Mouse (Mus musculus): Measurements from ENCODE around the gene Hdac9. TPM values are rescaled to one million over a fixed set of nuclear protein-coding genes. Genes with fewer than 3 reads are reported as not detected.

Hdac9 gene
- polyA plus RNA-seq, 1 experiment from 2014 or later: 8.8 TPM

DNA sequence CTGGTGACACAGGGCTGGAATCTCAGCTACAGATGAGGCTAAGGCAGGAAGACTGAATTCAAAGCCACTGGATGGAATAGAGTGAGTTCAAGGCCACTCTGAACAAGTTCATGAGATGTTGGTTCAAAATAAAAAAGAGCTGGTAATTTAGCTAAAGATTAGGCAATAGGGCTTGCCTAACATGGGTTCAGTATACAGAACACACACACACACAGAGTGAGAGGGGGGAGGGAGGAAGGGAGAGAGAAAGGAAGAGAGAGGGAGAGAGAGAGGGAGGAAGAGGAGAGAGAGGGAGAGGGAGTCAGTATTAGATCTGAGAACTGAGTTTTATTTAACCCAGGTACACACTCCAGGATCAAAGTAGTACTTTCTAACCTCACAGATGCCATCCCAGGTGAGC is 115.1 kb downstream of the Hdac9 start:
- Histone ChIP-seq H3K27me3 (replicated peaks) (no peaks in the 10 kb centered on the region), H3K9me3 (no peaks in the 10 kb centered on the region), H3K4me1 (no peaks in the 10 kb centered on the region), H3K4me3 (no peak overlapping the region), H3K27ac (no peak overlapping the region), H3K4me2 (replicated peaks) (no peak overlapping the region), H3K36me3 (no peaks in the 10 kb centered on the region), H3K9ac (no peak overlapping the region)
- no peak for ATAC-seq (ENCODE audit: low FRiP score, low read depth)

DNA sequence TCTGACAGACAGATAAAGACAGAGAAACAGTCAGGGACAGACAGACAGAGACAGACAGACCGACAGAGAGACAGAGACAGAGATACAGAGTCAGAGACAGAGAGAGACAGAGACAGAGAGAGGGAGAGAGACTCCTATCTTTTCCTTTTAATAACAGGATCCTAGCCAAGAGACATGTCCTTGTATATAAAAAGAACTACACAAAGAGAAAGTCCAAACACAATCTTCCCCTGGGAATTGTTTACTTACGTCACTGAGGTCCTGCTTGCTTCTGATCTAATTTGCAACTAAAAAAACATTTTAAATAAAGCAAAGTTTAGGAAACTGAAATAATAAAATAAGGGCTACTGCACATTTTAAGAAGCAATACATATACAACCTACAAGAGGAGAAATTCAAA is 119.5 kb downstream of the Hdac9 start:
- no peak for ATAC-seq (ENCODE audit: low FRiP score, low read depth)
- no peak overlapping the region for H3K4me2 ChIP-seq (replicated peaks)
- no peaks in the 10 kb centered on the region for H3K27me3 ChIP-seq (replicated peaks)
- H3K4me3 ChIP-seq: no peak overlapping the region
- H3K9me3 ChIP-seq: no peaks in the 10 kb centered on the region
- 78% methylated on average over 2 of the region's 2 CpGs for WGBS
- H3K9ac ChIP-seq: no peak overlapping the region
- no peaks in the 10 kb centered on the region for H3K36me3 ChIP-seq
- no peak overlapping the region for H3K27ac ChIP-seq
- H3K4me1 ChIP-seq: no peaks in the 10 kb centered on the region

DNA sequence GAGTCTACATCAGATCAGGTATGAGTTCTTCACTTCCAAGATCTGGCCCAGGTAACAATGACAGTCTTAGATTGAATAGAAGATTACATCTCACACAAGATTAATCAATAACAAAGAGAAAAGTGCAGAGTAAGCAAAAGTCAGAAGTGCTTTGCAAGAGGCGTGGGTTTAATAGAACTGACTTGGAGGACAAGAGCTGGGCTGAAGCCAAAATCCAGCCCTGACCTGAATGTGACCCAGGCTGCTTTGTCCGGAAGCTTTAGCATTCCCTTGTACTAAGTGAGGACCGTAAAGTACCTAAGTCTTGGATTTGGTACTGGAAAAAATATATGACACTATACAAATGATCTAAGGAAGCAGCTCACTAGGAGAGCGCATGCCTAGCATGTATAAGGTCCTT is 121.4 kb downstream of the Hdac9 start:
- Histone ChIP-seq H3K27me3 (replicated peaks) (no peaks in the 10 kb centered on the region), H3K4me1 (no peaks in the 10 kb centered on the region), H3K4me3 (no peak overlapping the region), H3K27ac (no peak overlapping the region), H3K9me3 (no peaks in the 10 kb centered on the region), H3K4me2 (replicated peaks) (no peak overlapping the region), H3K36me3 (no peaks in the 10 kb centered on the region), H3K9ac (no peak overlapping the region)
- no peak for ATAC-seq (ENCODE audit: low FRiP score, low read depth)
- 65% methylated on average over 4 of the region's 4 CpGs for WGBS

DNA sequence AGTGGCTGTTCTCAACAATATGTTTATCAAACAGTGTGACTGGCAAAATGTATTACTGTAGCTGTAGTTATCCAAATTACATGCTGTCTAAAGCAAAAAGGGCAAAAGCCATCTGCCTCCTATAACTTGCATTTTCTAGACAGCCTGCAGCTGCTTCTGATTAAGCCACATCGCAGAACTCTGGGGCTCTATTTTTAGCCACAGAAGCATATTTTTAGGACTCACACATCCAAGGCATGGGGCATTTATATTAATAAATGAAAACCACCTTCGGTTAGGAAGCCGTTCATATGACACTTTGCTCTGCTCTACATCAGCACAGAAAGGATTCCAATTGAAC is 124.8 kb downstream of the Hdac9 start:
- H3K9me3 ChIP-seq: no peaks in the 10 kb centered on the region
- no peak overlapping the region for H3K4me2 ChIP-seq (replicated peaks)
- no peaks in the 10 kb centered on the region for H3K4me1 ChIP-seq
- WGBS: 66% methylated on average over 3 of the region's 3 CpGs
- H3K9ac ChIP-seq: no peak overlapping the region
- ATAC-seq (ENCODE audit: low FRiP score, low read depth): no peak; the same call in 1 of the 2 replicates
- no peaks in the 10 kb centered on the region for H3K27me3 ChIP-seq (replicated peaks)
- H3K27ac ChIP-seq: no peak overlapping the region
- H3K4me3 ChIP-seq: no peak overlapping the region
- H3K36me3 ChIP-seq: no peaks in the 10 kb centered on the region

DNA sequence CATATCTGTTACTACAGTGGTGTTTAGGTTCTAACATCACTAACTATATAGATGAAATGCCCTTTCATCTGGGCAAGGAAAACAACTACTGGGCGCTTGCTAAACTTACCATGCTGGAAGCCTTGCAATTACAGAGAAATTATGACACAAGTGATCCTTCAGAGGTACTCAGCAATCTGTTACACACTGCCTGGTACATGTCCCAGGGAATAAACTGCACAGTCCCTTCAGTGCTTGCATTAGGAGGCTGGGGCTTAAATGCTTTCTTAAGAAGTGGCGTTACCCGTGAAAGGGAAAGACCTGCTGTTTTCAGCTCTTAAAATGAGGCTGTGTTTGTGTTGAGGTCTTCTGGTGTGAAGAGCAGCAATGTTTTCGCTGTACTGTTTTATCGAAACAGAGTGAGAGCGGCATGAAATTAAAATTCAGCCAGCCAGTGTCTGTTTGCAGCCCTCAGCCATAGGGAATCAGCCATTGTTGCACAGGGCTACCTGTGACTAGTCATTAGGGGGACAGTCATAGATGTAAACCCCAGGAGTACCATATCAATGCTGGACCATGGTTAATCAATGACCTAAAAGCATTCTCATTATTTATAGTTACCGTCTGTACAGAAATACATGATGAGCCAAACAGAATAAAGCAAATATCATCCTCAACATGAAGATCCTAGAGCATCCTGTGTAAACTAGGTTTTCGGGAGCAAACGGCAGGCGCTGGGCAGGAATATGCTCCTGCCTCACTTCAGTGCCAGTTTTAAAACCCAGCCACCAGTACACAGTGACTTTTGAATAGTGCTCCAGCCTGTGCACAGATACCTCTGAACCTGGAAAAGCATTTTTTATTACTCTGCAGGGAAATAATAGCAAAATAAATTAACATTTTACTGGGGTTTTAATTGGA is 125.4 kb downstream of the Hdac9 start:
- ATAC-seq (ENCODE audit: low FRiP score, low read depth): peak; percentile 45
- Histone ChIP-seq H3K9ac (no peak overlapping the region), H3K27me3 (replicated peaks) (no peaks in the 10 kb centered on the region), H3K4me3 (no peak overlapping the region), H3K4me2 (replicated peaks) (no peak overlapping the region), H3K27ac (no peak overlapping the region), H3K36me3 (no peaks in the 10 kb centered on the region), H3K4me1 (no peaks in the 10 kb centered on the region), H3K9me3 (no peaks in the 10 kb centered on the region)
- 82% methylated on average over 10 of the region's 10 CpGs for WGBS

DNA sequence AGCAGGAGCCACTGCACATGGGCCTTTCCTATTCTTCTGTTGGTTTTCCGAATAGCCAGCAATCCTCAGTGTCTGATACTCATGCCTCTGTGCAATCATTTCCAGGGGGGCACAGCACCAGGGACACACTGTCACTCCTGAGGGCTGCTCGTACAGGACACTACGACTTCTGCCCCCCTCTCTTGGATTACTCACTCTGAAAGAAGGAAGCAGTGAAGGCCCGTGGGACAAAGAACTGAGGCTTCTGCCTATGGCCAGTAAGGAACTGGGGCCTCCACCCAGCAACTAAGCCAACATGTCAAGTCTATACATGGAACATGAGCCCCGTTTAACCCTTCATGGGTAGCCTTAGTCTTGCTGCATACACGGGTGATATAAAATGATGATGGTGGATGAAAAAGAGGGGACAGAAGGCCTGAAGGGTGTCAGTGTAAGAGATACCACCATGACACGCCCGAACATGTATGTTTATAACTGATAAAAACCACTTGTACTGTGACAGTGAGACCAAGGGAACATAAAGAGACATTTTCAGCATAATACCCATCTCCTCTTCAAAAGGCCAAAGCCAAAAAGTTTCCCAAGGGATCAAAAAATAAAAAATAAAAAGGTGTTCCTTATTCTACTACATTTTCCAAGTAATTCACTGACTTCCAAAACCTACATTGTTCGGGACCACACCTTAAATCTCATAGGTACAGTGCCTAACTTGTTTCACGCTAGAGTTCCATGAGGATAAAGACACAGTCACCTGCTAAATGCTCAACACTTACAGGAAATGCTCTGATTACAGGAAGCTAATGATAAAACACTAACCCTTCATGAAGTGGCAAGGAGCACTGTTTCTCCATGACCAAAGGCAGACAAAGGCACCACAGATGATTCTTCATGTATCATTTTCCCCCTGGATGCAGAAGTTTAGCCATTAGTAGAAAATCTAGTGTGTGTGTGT is 127.6 kb downstream of the Hdac9 start:
- no peak overlapping the region for H3K4me2 ChIP-seq (replicated peaks)
- no peaks in the 10 kb centered on the region for H3K27me3 ChIP-seq (replicated peaks)
- no peak overlapping the region for H3K4me3 ChIP-seq
- H3K27ac ChIP-seq: no peak overlapping the region
- no peaks in the 10 kb centered on the region for H3K9me3 ChIP-seq
- H3K4me1 ChIP-seq: no peaks in the 10 kb centered on the region
- no peak overlapping the region for H3K9ac ChIP-seq
- H3K36me3 ChIP-seq: no peaks in the 10 kb centered on the region
- no peak for ATAC-seq (ENCODE audit: low FRiP score, low read depth)
- 87% methylated on average over 10 of the region's 10 CpGs for WGBS

DNA sequence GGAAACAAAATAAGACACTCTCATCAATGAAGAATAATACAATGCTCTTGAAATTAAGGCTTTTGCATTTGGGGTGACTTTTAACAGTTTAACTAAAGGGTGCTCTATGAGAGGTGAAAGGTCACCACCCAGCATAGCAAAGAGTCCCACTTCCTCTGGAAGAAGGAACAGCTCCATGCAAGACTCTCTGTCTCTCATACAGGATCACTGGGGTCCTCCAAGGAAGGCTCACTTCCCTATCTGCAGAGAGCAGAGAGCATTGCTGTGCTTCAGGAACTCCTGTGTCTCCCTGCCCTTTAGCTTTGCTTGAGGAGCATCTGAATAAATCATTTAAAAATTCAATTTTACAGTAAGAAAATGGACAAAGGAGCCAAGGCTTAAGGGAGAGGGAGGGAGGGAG is 129.5 kb downstream of the Hdac9 start:
- Histone ChIP-seq H3K27me3 (replicated peaks) (no peaks in the 10 kb centered on the region), H3K36me3 (no peaks in the 10 kb centered on the region), H3K4me1 (no peaks in the 10 kb centered on the region), H3K9me3 (no peaks in the 10 kb centered on the region), H3K27ac (no peak overlapping the region), H3K4me2 (replicated peaks) (no peak overlapping the region), H3K4me3 (no peak overlapping the region), H3K9ac (no peak overlapping the region)
- ATAC-seq (ENCODE audit: low FRiP score, low read depth): no peak

DNA sequence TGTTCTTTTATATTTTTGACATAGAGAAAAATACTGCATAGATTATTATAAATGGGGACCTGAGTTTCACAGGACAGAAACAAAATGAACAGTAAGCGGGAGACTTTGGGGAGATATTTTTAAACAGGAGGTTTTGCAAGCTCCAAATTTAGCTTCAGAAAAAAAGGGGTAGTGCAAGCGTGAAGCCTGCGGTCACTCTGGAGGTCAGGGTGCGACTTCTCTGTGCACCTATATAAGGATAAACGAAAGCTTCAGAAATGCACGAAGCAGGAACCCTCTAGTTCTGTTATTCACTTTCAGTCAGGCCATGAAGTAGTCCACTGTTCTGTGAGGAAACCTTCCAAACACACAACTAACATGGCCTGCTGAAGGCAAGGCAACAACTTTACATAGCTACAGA is 133.3 kb downstream of the Hdac9 start:
- no peaks in the 10 kb centered on the region for H3K4me1 ChIP-seq
- no peaks in the 10 kb centered on the region for H3K36me3 ChIP-seq
- no peak for ATAC-seq (ENCODE audit: low FRiP score, low read depth)
- no peak overlapping the region for H3K27ac ChIP-seq
- H3K4me2 ChIP-seq (replicated peaks): no peak overlapping the region
- no peaks in the 10 kb centered on the region for H3K9me3 ChIP-seq
- H3K27me3 ChIP-seq (replicated peaks): no peaks in the 10 kb centered on the region
- 92% methylated on average over 6 of the region's 6 CpGs for WGBS
- H3K9ac ChIP-seq: no peak overlapping the region
- no peak overlapping the region for H3K4me3 ChIP-seq

DNA sequence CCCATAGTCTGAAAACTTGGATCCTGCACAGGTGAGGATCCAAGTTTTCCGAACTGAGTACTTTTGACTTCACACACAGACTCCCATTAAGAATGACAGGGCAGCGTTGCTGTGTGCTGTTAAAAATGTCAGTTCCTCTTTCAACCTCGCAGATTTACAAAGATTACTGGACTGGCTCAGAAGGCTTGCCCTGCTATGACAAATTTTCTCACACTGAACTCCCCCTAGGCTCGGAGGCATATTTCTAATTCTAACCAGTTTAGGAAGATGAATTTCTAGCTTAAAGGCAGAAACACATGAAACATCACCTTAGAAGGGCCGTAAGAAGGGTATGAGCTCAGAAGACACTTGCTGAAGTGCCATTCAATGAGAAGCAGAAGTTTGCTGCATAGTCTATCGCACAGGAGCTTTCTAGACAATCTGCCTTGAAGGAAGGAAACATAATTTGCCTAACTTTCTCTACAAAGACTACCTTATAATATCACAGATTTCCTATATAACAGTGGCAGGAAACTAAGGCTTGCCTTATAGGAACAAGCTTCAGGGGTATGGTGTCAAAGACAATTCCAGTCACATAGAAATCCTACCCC is 137.4 kb downstream of the Hdac9 start:
- Histone ChIP-seq H3K36me3 (no peaks in the 10 kb centered on the region), H3K4me2 (replicated peaks) (no peak overlapping the region), H3K27ac (no peak overlapping the region), H3K27me3 (replicated peaks) (no peaks in the 10 kb centered on the region), H3K9me3 (no peaks in the 10 kb centered on the region), H3K9ac (no peak overlapping the region), H3K4me3 (no peak overlapping the region), H3K4me1 (no peaks in the 10 kb centered on the region)
- no peak for ATAC-seq (ENCODE audit: low FRiP score, low read depth)
- WGBS: 87% methylated on average over 6 of the region's 6 CpGs

DNA sequence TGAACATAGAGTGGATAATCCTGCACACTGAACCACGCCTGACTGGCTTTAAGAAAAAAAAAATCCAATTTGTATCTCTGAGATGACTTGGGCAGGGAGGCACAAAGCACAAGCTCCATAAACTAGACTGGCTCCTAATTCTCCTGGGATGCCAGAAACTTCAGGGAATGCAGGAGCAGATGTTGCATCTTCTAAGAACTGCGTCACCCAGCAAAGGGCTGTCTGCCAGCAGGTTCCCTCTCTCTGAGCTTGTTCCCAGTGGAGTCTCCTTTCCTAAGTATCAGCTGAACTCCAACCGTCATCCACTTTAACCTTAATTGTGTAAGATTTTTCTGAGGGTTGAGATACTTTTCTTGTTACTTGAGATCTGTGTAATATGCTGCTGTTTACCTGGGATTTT is 140.7 kb downstream of the Hdac9 start:
- Histone ChIP-seq H3K9me3 (no peaks in the 10 kb centered on the region), H3K4me3 (no peak overlapping the region), H3K36me3 (no peaks in the 10 kb centered on the region), H3K4me2 (replicated peaks) (no peak overlapping the region), H3K27me3 (replicated peaks) (no peaks in the 10 kb centered on the region), H3K4me1 (no peaks in the 10 kb centered on the region), H3K27ac (no peak overlapping the region), H3K9ac (no peak overlapping the region)
- WGBS: 64% methylated on average over 3 of the region's 3 CpGs
- no peak for ATAC-seq (ENCODE audit: low FRiP score, low read depth)

DNA sequence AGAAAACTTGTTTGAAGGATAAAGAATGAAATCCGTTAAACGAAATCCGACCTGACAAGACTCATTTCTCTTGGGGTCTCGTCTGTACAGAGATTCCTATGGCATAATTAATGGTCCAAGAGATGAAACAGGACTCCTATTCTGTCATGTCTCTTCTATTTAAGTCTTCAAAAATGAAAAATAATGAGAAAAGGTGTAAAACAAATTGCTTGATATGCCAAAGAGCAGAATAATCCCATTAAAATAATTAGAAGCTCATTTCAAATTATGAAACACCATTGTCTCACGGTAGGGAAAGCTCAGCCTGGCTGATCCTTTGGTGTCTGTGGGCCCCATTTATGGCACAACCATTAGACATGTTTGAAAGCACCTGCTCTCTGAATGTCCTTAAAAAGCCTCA is 142.8 kb downstream of the Hdac9 start:
- no peak for ATAC-seq (ENCODE audit: low FRiP score, low read depth)
- H3K9ac ChIP-seq: no peak overlapping the region
- H3K36me3 ChIP-seq: no peaks in the 10 kb centered on the region
- no peaks in the 10 kb centered on the region for H3K9me3 ChIP-seq
- H3K4me1 ChIP-seq: no peaks in the 10 kb centered on the region
- H3K4me3 ChIP-seq: no peak overlapping the region
- H3K27ac ChIP-seq: no peak overlapping the region
- H3K27me3 ChIP-seq (replicated peaks): no peaks in the 10 kb centered on the region
- H3K4me2 ChIP-seq (replicated peaks): no peak overlapping the region
- WGBS: 63% methylated on average over 5 of the region's 5 CpGs

DNA sequence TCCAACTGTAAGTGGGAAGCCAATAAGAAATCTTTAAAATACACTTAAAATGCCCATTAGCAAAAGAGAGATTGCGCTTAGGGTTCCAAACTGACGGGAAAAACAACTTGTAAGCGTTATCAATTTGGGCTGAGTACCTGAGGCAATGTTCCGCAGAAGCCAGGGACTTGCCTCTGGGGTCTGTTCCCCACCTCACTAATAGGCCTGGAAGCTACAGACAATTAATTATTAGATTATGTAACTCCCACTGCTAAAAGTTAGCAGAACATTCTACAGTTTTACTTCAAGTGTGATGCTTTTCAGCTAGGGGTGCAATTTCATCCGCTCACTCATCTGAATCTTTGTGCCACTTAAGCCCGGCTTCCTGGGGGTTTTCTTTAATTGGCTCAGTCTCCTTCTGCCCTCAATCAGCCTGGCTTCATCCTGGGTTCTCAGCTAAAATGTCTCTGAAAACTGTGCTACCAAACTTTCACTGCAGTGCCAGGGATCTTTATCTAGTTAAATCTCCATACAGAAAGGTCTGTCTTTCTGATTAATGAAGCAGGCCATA is 149.6 kb downstream of the Hdac9 start:
- no peak for ATAC-seq (ENCODE audit: low FRiP score, low read depth)
- Histone ChIP-seq H3K36me3 (no peaks in the 10 kb centered on the region), H3K9ac (no peak overlapping the region), H3K27ac (no peak overlapping the region), H3K4me1 (no peaks in the 10 kb centered on the region), H3K4me2 (replicated peaks) (no peak overlapping the region), H3K27me3 (replicated peaks) (no peaks in the 10 kb centered on the region), H3K4me3 (no peak overlapping the region), H3K9me3 (no peaks in the 10 kb centered on the region)
- 83% methylated on average over 6 of the region's 6 CpGs for WGBS
